Comparison of ENCODE assay signal across 11 mouse cellular contexts in the genomic region with DNA sequence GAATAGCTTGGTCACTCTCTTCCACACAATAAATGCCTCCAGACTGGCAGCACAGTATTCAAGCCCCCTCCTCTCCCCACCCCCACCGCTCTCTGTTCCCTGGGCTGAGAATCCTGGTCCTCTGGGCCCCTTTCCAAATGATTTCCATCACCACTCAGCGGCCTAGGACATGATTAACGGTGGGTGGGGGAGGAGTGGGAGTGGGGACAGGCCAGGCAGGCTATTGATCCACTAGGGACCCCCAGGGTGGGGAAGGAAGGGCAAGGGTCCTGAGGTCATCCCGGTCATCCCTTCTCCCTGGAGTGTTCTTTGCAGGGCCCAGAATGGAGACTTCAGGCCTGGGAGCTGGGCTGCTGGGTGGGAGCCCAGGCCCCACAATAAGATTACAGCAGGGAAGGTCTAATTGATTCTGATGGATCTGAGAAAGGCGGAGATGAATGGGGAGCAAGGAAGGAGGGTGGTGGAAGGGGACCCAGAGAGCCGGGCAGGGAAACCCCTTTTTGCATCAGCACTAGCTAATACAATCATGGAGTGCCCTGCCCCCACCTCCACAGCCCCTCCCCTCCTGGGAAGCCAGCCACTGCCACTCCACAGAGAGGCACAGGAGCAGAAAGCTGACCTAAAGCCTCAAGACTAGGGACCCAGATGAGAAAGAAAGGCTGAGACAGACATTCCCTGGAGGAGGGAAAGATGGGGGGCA. TPM values are rescaled to one million over a fixed set of nuclear protein-coding genes. Genes with fewer than 3 reads are reported as not detected.
A peak's percentile ranks its signal among the peaks of the same experiment; 100 is the strongest.
DNase-seq lines count a peak whose midpoint lies in the region; ATAC-seq and TF ChIP-seq lines count a peak whose summit lies in the region.
"Had no signal": no experiment of that assay in that cellular context is flagged by ENCODE, and none has a peak within 500 bp of the region (broad histone marks: within the 10 kb centered on the region; RNA-seq: fewer than 3 reads in every experiment).

No protein-coding gene starts in this region.

- ATAC-seq in lung, embryonic 14.5 days (ENCODE audit: insufficient read depth) = peak; percentile 52
- ATAC-seq in embryonic facial prominence, embryonic 14.5 days (ENCODE audit: low read depth) = peak; percentile 35; the same call in 1 of the 2 replicates
- ATAC-seq in hindbrain, embryonic 15.5 days (ENCODE audit: low FRiP score, low read depth) = peak; percentile 74
- ATAC-seq in neural tube, embryonic 14.5 days (ENCODE audit: low read depth) = peak; percentile 81
- ATAC-seq in erythroblast, adult 5-6 weeks (replicated peaks; ENCODE audit: low FRiP score, poor library complexity, severe bottlenecking) = no peak

- no peaks in the 10 kb centered on the region for H3K9me3 ChIP-seq in lung, embryonic 14.5 days (ENCODE audit: low read depth, low read length)
- H3K9me3 ChIP-seq in embryonic facial prominence, embryonic 14.5 days (ENCODE audit: control insufficient read depth, low read length) = no peaks in the 10 kb centered on the region
- no peaks in the 10 kb centered on the region for H3K9me3 ChIP-seq in hindbrain, embryonic 15.5 days
- H3K9me3 ChIP-seq in neural tube, embryonic 14.5 days (ENCODE audit: control insufficient read depth, low read length) = no peaks in the 10 kb centered on the region
- H3K9me3 ChIP-seq: G1E had no signal

- H3K4me2 ChIP-seq in lung, embryonic 14.5 days = 0 out of 2 replicates have a peak overlapping the region, but pooled peaks have one; percentile 21
- no peak overlapping the region for H3K4me2 ChIP-seq in embryonic facial prominence, embryonic 14.5 days (ENCODE audit: low read depth, low read length)
- no peak overlapping the region for H3K4me2 ChIP-seq in hindbrain, embryonic 15.5 days
- no peak overlapping the region for H3K4me2 ChIP-seq in neural tube, embryonic 14.5 days (ENCODE audit: low read depth, low read length)

- peaks cover 8% of the 10 kb centered on the region; the same call in 1 of the 2 replicates for H3K27me3 ChIP-seq in lung, embryonic 14.5 days (ENCODE audit: insufficient read depth, low read length)
- H3K27me3 ChIP-seq in embryonic facial prominence, embryonic 14.5 days (replicated peaks; ENCODE audit: control insufficient read depth, insufficient read depth, low read length) = no peaks in the 10 kb centered on the region
- peaks cover 9% of the 10 kb centered on the region for H3K27me3 ChIP-seq in hindbrain, embryonic 15.5 days
- no peaks in the 10 kb centered on the region for H3K27me3 ChIP-seq in neural tube, embryonic 14.5 days (ENCODE audit: control insufficient read depth, insufficient read depth, low read length)

- no peak overlapping the region for H3K4me3 ChIP-seq in lung, embryonic 14.5 days (ENCODE audit: low read depth, low read length)
- H3K4me3 ChIP-seq in embryonic facial prominence, embryonic 14.5 days (ENCODE audit: low read depth, low read length) = no peak overlapping the region
- no peak overlapping the region for H3K4me3 ChIP-seq in hindbrain, embryonic 15.5 days
- H3K4me3 ChIP-seq in neural tube, embryonic 14.5 days (ENCODE audit: low read depth, low read length) = no peak overlapping the region

- peak overlapping the region; percentile 51 for H3K27ac ChIP-seq in lung, embryonic 14.5 days (ENCODE audit: low read depth)
- no peak overlapping the region for H3K27ac ChIP-seq in embryonic facial prominence, embryonic 14.5 days (replicated peaks; ENCODE audit: low read depth, low read length)
- H3K27ac ChIP-seq in hindbrain, embryonic 15.5 days (replicated peaks) = peak overlapping the region; percentile 70
- peak overlapping the region; percentile 25 for H3K27ac ChIP-seq in neural tube, embryonic 14.5 days (ENCODE audit: low read depth, low read length)

- H3K9ac ChIP-seq in lung, embryonic 14.5 days = no peak overlapping the region
- 0 out of 2 replicates have a peak overlapping the region, but pooled peaks have one; percentile 1 for H3K9ac ChIP-seq in embryonic facial prominence, embryonic 14.5 days (ENCODE audit: low read depth, low read length)
- no peak overlapping the region for H3K9ac ChIP-seq in hindbrain, embryonic 15.5 days
- H3K9ac ChIP-seq in neural tube, embryonic 14.5 days (replicated peaks; ENCODE audit: low read depth, low read length) = no peak overlapping the region

- no peaks in the 10 kb centered on the region for H3K36me3 ChIP-seq in lung, embryonic 14.5 days (ENCODE audit: insufficient read depth)
- no peaks in the 10 kb centered on the region for H3K36me3 ChIP-seq in embryonic facial prominence, embryonic 14.5 days (ENCODE audit: control insufficient read depth, insufficient read depth, low read length)
- no peaks in the 10 kb centered on the region for H3K36me3 ChIP-seq in hindbrain, embryonic 15.5 days
- H3K36me3 ChIP-seq in neural tube, embryonic 14.5 days (ENCODE audit: control insufficient read depth, insufficient read depth, low read length) = no peaks in the 10 kb centered on the region
- H3K36me3 ChIP-seq: G1E had no signal

- no peak for TF ChIP-seq CTCF in lung, embryonic 14.5 days (IDR thresholded peaks at IDR 0.05; ENCODE audit: low read depth)

- 26% methylated on average over 6 of the region's 6 CpGs for WGBS in lung, embryonic 14.5 days
- 19% methylated on average over 6 of the region's 6 CpGs for WGBS in embryonic facial prominence, embryonic 14.5 days
- 13% methylated on average over 6 of the region's 6 CpGs for WGBS in hindbrain, embryonic 15.5 days
- WGBS in neural tube, embryonic 14.5 days = 7% methylated on average over 6 of the region's 6 CpGs

- H3K4me1 ChIP-seq in lung, embryonic 14.5 days (ENCODE audit: insufficient read depth) = peaks cover 16% of the 10 kb centered on the region
- H3K4me1 ChIP-seq in embryonic facial prominence, embryonic 14.5 days (ENCODE audit: control insufficient read depth, insufficient read depth, low read length) = peaks cover 26% of the 10 kb centered on the region
- peaks cover 47% of the 10 kb centered on the region for H3K4me1 ChIP-seq in hindbrain, embryonic 15.5 days (replicated peaks)
- H3K4me1 ChIP-seq in neural tube, embryonic 14.5 days (ENCODE audit: control insufficient read depth, insufficient read depth, low read length) = peaks cover 11% of the 10 kb centered on the region; the same call in 1 of the 2 replicates

- DNase-seq in lung, embryonic 14.5 days = peak; percentile 60
- DNase-seq in lung, postnatal 36 days = no peak
- DNase-seq in embryonic facial prominence, embryonic 14.5 days (ENCODE audit: low spot score) = peak; percentile 44
- DNase-seq in cerebellum, adult 9-10 months = no peak
- no peak for DNase-seq in urinary bladder, postnatal 25 days (ENCODE audit: low spot score)
- DNase-seq: gastrocnemius, postnatal 14 days had no signal

RNA-seq across cellular contexts. Expression of a gene that starts 20.4 kb away (rescaled TPM):
- polyA plus RNA-seq in lung, embryonic 14.5 days (2014; fragmentation: Nextera tagmentation; extraction: Ambion mirVana) = 87.9 and 95.2 TPM in 2 replicates
- 51.5 and 58.5 TPM in 2 replicates for polyA plus RNA-seq in embryonic facial prominence, embryonic 14.5 days (2014; fragmentation: Nextera tagmentation; extraction: Ambion mirVana)
- polyA plus RNA-seq in hindbrain, embryonic 15.5 days (2015; fragmentation: Nextera tagmentation; extraction: Ambion mirVana) = 13.5 and 14.0 TPM in 2 replicates
- 11.3 and 12.7 TPM in 2 replicates for polyA plus RNA-seq in neural tube, embryonic 14.5 days (2014; fragmentation: Nextera tagmentation; extraction: Ambion mirVana)
- total RNA-seq in erythroblast, adult 5-6 weeks (2015; ENCODE audit: low replicate concordance) = 8.5 and 9.2 TPM in 2 replicates
- 11.9 and 21.6 TPM in 2 replicates for total RNA-seq in erythroblast, adult 5-6 weeks (2017; ENCODE audit: low replicate concordance)

RNA-seq across cellular contexts. Expression of a gene that starts 21.5 kb away (rescaled TPM):
- polyA plus RNA-seq in lung, embryonic 14.5 days (2014; fragmentation: Nextera tagmentation; extraction: Ambion mirVana) = 0.26 and 0.39 TPM in 2 replicates
- 0.37 and 0.72 TPM in 2 replicates for polyA plus RNA-seq in embryonic facial prominence, embryonic 14.5 days (2014; fragmentation: Nextera tagmentation; extraction: Ambion mirVana)
- 0.24 and 0.30 TPM in 2 replicates for polyA plus RNA-seq in hindbrain, embryonic 15.5 days (2015; fragmentation: Nextera tagmentation; extraction: Ambion mirVana)
- polyA plus RNA-seq in neural tube, embryonic 14.5 days (2014; fragmentation: Nextera tagmentation; extraction: Ambion mirVana) = 0.15 and 0.22 TPM in 2 replicates
- total RNA-seq in erythroblast, adult 5-6 weeks (2015; ENCODE audit: low replicate concordance) = not detected in 2 replicates
- total RNA-seq in erythroblast, adult 5-6 weeks (2017; ENCODE audit: low replicate concordance) = not detected in 2 replicates
- total RNA-seq: left cerebral cortex, adult 8-10 months had no signal
- polyA plus RNA-seq: G1E had no signal

RNA-seq across cellular contexts. Expression of a gene that starts 50.0 kb away (rescaled TPM):
- 0.05 TPM in 1 of 2 replicates, not detected in the other for polyA plus RNA-seq in lung, embryonic 14.5 days (2014; fragmentation: Nextera tagmentation; extraction: Ambion mirVana)
- polyA plus RNA-seq in embryonic facial prominence, embryonic 14.5 days (2014; fragmentation: Nextera tagmentation; extraction: Ambion mirVana) = 0.10 and 0.11 TPM in 2 replicates
- 0.05 and 0.12 TPM in 2 replicates for polyA plus RNA-seq in hindbrain, embryonic 15.5 days (2015; fragmentation: Nextera tagmentation; extraction: Ambion mirVana)
- polyA plus RNA-seq in neural tube, embryonic 14.5 days (2014; fragmentation: Nextera tagmentation; extraction: Ambion mirVana) = 0.07 and 0.08 TPM in 2 replicates
- 19.2 and 25.7 TPM in 2 replicates for total RNA-seq in erythroblast, adult 5-6 weeks (2015; ENCODE audit: low replicate concordance)
- 23.0 and 24.7 TPM in 2 replicates for total RNA-seq in erythroblast, adult 5-6 weeks (2017; ENCODE audit: low replicate concordance)
- total RNA-seq: gastrocnemius, postnatal 14 days had no signal
- polyA plus RNA-seq: G1E had no signal

Comparison
In these comparisons a context has a peak if more than half of its experiments do, and no peak if none do; other contexts are left out.
1. DNase-seq: peak in lung, embryonic 14.5 days (single experiment) and embryonic facial prominence, embryonic 14.5 days (single experiment); none in lung, postnatal 36 days (single experiment), cerebellum, adult 9-10 months (single experiment) and urinary bladder, postnatal 25 days (single experiment).